Mouse (Mus musculus) stomach, postnatal 0 days (tissue): ENCODE measurements around the gene Hs6st1.

Source experiments
- CTCF ChIP-seq: IDR thresholded peaks from 2 replicates; pipeline ENCODE4 v1.5.1; 2016; ENCODE audit warnings: antibody characterized with exemption, low read depth, mild to moderate bottlenecking, moderate library complexity
- EP300 ChIP-seq: optimal IDR thresholded peaks from 2 replicates; pipeline ENCODE3; 2016; ENCODE audit warnings: antibody characterized with exemption

DNA sequence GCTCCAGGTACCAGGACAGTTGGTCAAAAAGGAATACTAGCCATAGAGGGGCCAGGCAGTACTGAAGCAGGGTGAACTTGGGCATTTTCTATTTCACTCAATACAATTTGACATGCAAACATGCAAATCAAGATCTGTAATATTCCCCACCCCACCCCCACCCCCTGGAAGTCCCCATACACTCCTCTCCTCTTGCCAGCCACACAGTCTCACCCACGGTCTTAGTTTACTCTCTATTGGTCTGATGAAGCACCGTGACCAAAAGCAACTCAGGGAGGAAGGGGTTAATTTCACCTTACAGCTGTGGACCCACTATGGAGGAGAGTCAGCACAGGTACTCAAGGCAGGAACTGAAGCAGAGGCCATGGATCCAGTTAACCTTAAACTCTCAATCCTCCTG is 14.6 kb upstream of the Hs6st1 start:
- no peak for TF ChIP-seq CTCF
- no peak for TF ChIP-seq EP300
